Mouse (Mus musculus): Measurements from ENCODE around the gene Zfp715.

DNA sequence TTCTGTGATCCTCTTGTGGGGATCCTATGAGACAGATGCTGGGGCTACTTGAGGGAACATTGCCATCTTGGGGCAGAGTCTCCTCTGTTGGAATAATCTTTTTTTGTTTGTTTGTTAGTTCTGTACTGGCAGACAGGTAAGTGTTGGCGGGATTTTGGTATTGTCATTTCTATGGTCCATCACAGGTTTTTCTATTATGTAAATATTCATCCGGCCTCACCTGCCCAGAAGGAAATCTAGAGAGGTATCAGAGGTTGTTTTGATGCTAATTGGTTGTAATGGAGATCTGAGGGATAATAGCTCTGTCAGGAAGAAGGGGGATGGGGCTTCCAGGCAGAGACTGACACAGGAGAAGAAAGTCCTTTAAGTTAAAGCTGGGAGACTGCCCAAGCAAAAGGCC is 30.9 kb upstream of the Zfp715 start:
- TF ChIP-seq POLR2A (IDR thresholded peaks at IDR 0.05; ENCODE audit: insufficient read depth, low read depth, low read length) (no peak), CTCF (IDR thresholded peaks at IDR 0.05; ENCODE audit: insufficient read depth, low read depth, low read length) (no peak)
